Mouse (Mus musculus) bone marrow, adult 2 months (tissue): ENCODE results near the gene Disp1. TPM values are rescaled to one million over a fixed set of nuclear protein-coding genes. Genes with fewer than 3 reads are reported as not detected.

Source experiments
- H3K27ac ChIP-seq: fragments of 200-500 bp; 2 replicates; pipeline ENCODE4 v1.5.1; 2012; ENCODE audit warnings: low read depth, mild to moderate bottlenecking, control low read depth, inconsistent platforms, low read length; ENCODE audit not compliant: control insufficient read depth, poor library complexity, insufficient read depth
- H3K4me1 ChIP-seq: fragments of 200-500 bp; 2 replicates; pipeline ENCODE4 v1.6.1; 2011; ENCODE audit warnings: low read length; ENCODE audit not compliant: control insufficient read depth, insufficient read depth
- H3K4me3 ChIP-seq: fragments of 200-500 bp; replicated peaks from 2 replicates; pipeline ENCODE3; 2011; ENCODE audit warnings: mild to moderate bottlenecking, low read depth, low read length, control low read depth; ENCODE audit not compliant: control insufficient read depth
- CTCF ChIP-seq: fragments of 200-500 bp; IDR thresholded peaks from 2 replicates; pipeline ENCODE4 v1.5.1; 2011; ENCODE audit warnings: low read length, control low read depth; ENCODE audit not compliant: control insufficient read depth, insufficient read depth
- POLR2A ChIP-seq: fragments of 200-500 bp; IDR thresholded peaks from 2 replicates; pipeline ENCODE4 v1.6.1; 2011; ENCODE audit warnings: low read depth, mild to moderate bottlenecking, control low read depth, low read length, borderline replicate concordance; ENCODE audit not compliant: control insufficient read depth
- WGBS: fragments of 180-500 bp; shearing (Covaris S2); methylation state at CpG from one replicate; pipeline ENCODE4 v1.1.7; 2018; 5-methylcytosine and 5-hydroxymethylcytosine counted together
- polyA plus RNA-seq: library from polyadenylated mRNA; stranded (reverse); fragments of >200 nt; gene quantifications from 2 replicates; pipeline ENCODE4 v1.2.4, GENCODE M21; 2011; ENCODE audit warnings: low replicate concordance; ENCODE audit not compliant: missing spikeins, insufficient read depth, insufficient read length

Gene Disp1
- polyA plus RNA-seq, 1 experiment = 3.3 TPM

DNA sequence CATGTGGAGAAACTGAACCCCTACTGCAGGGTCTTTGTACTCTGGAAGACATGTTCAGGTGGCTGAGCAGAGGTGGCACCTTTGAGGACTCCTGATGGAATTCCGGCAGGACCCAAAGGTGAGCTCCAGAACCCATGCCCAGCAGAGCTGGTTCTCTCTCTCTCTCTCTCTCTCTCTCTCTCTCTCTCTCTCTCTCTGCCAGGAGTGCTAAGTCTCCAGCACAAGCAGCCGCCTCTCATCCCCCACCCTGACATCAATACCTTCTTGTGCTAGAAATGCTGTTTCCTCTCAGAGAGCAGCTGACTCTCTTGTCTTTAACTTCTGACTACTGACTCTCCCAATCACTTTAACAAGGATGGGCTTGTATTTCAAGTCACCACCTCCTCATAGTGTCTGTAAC is 113.8 kb downstream of the Disp1 start:
- no peaks in the 10 kb centered on the region for H3K4me1 ChIP-seq
- no peak overlapping the region for H3K27ac ChIP-seq

GRCm38 (mm10) chr1:183104696-183105095 is 116.6 kb downstream of the Disp1 start:
- no peak for TF ChIP-seq CTCF
- no peak for TF ChIP-seq POLR2A
- no peak overlapping the region for H3K27ac ChIP-seq

More for the DNA sequence above, 113.8 kb downstream of the Disp1 start:
- WGBS = 77% methylated on average over 2 of the region's 2 CpGs
- TF ChIP-seq CTCF (no peak), POLR2A (no peak)
- no peak overlapping the region for H3K4me3 ChIP-seq

GRCm38 (mm10) chr1:183102775-183103174 is 118.5 kb downstream of the Disp1 start:
- WGBS = 87% methylated on average over 3 of the region's 3 CpGs
- Histone ChIP-seq H3K4me1 (no peaks in the 10 kb centered on the region), H3K4me3 (no peak overlapping the region), H3K27ac (no peak overlapping the region)
- no peak for TF ChIP-seq POLR2A

More at GRCm38 (mm10) chr1:183104696-183105095, 116.6 kb downstream of the Disp1 start:
- Histone ChIP-seq H3K4me1 (no peaks in the 10 kb centered on the region), H3K4me3 (no peak overlapping the region)
- 84% methylated on average over 5 of the region's 5 CpGs for WGBS

DNA sequence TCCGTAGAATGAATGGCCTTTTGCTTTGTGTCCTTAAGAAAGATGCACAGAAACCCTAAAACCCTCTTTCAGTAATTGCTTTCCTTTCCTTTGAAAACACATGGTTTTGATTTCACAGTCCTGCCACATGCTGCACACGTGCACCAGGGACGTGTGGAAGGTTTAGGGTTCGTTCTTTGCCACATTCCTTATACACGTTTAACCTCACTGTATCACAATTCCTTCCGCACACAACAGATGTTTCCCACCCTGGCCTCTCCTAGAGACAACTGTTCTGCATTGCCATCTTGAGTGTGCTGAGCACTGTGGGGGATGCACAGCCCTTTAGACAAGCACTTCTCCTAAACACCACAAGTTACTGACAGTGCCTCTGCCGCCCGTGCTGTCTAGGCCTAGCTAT is 119.2 kb downstream of the Disp1 start:
- WGBS = 84% methylated on average over 8 of the region's 8 CpGs

DNA sequence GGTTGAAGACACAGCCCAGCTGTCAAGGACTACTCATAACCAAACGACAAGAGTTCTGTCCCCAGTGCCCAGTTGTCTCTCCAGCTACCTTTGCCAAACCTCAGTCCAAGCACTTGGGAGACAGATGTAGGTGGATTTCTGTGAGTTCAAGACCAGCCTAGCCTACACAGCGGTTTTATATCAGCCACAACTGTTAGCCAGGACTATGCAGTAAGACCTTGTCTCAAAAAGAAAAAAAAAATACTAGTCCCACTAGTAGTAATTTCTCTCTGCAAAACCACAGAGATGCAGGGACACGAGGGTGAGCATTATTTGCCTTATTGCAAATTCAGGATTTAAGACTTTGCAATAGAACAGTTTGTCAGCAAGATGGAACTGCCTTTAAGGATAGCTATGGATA is 120.0 kb downstream of the Disp1 start:
- Histone ChIP-seq H3K4me1 (no peaks in the 10 kb centered on the region), H3K4me3 (no peak overlapping the region), H3K27ac (no peak overlapping the region)
- 61% methylated on average over 3 of the region's 3 CpGs for WGBS
- TF ChIP-seq CTCF = no peak
- TF ChIP-seq POLR2A = no peak

More for the DNA sequence above, 119.2 kb downstream of the Disp1 start:
- no peaks in the 10 kb centered on the region for H3K4me1 ChIP-seq
- H3K27ac ChIP-seq = no peak overlapping the region
- no peak overlapping the region for H3K4me3 ChIP-seq
- no peak for TF ChIP-seq POLR2A
- TF ChIP-seq CTCF = no peak

DNA sequence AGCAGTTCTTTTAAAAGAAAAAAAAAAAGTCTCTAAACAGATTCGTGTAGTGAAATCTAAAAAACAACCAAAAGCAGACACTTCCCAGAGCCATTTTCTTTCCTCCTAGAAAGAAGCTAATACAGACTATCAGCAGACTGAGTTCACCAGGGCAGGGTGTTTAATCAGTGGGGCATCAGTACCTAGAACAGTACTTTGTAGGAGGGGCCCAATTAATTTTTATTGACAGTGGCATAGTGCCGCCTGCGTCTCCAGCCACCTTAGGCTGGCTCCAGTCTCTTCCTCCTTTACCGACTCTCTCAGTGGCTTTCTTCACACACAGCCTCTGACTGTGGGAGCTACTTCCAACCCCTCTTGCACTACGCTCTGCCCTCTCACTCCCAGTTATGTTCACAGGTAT is 121.1 kb downstream of the Disp1 start:
- no peak for TF ChIP-seq POLR2A
- TF ChIP-seq CTCF = no peak
- H3K27ac ChIP-seq = no peak overlapping the region
- H3K4me3 ChIP-seq = no peak overlapping the region
- 86% methylated on average over 5 of the region's 5 CpGs for WGBS
- H3K4me1 ChIP-seq = no peaks in the 10 kb centered on the region

DNA sequence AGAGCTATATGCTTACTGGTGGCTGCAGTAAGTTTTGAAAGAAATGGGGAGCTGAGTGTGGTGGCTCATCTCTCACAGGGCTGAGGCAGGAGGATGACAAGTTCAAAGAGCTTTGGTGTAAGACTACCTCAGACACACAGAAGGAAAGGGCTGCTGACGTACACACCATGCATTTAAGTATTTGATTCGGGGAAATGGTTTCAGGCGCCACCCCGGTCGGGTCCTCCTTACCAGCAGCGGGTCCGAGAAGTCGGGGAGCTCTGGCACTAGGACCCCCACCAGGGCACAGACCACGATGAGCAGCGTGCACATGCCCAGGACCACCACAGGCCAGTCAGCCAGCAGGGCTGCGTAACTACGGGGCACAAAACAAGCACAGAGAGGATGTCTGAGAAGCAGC is 121.6 kb downstream of the Disp1 start:
- WGBS = 90% methylated on average over 12 of the region's 12 CpGs
- Histone ChIP-seq H3K4me1 (no peaks in the 10 kb centered on the region), H3K27ac (no peak overlapping the region), H3K4me3 (no peak overlapping the region)
- TF ChIP-seq POLR2A = no peak
- TF ChIP-seq CTCF = no peak

- H3K4me1 ChIP-seq = no peaks in the 10 kb centered on the region
- 88% methylated on average over 10 of the region's 10 CpGs for WGBS
- TF ChIP-seq POLR2A = no peak
- no peak for TF ChIP-seq CTCF
- H3K4me3 ChIP-seq = no peak overlapping the region
- no peak overlapping the region for H3K27ac ChIP-seq
Observed at GRCm38 (mm10) chr1:183097606-183098005, 123.7 kb downstream of the Disp1 start.

- 86% methylated on average over 8 of the region's 8 CpGs for WGBS
Observed at GRCm38 (mm10) chr1:183095454-183096088, 125.8 kb downstream of the Disp1 start.

More at GRCm38 (mm10) chr1:183095454-183096088, 125.8 kb downstream of the Disp1 start:
- TF ChIP-seq POLR2A (no peak), CTCF (no peak)
- H3K27ac ChIP-seq = no peak overlapping the region
- no peaks in the 10 kb centered on the region for H3K4me1 ChIP-seq
- H3K4me3 ChIP-seq = no peak overlapping the region
